Mouse (Mus musculus): Measurements from ENCODE around the gene Ube2s. TPM values are rescaled to one million over a fixed set of nuclear protein-coding genes. Genes with fewer than 3 reads are reported as not detected.
"Not testable (repeated sequence)": the region's sequence is repeated elsewhere in the genome, so short reads cannot be mapped to it uniquely, and the experiment has no call there.

The Ube2s gene
- total RNA-seq, 1 experiment from 2014 or later = 146 TPM

DNA sequence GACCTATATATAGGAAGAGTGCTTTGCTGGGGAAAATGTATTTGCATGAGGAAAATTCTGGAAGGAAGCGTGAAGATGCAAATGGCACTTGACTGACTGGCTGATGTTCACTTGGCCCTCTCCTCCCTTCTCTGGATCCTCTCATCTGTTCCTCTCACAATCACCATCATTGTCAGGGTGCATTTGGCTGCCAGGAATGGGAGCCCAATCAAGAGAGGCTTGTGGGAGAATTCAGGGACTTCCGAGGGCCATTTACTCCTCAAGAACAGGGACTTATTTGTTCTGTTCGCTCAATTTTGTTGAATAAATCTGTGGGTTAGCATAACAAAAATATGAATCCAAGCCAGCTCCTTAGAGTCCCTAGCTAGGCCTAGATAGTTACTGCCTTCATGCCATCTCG, 9.3 kb upstream of the Ube2s start:
- no peak for DNase-seq

DNA sequence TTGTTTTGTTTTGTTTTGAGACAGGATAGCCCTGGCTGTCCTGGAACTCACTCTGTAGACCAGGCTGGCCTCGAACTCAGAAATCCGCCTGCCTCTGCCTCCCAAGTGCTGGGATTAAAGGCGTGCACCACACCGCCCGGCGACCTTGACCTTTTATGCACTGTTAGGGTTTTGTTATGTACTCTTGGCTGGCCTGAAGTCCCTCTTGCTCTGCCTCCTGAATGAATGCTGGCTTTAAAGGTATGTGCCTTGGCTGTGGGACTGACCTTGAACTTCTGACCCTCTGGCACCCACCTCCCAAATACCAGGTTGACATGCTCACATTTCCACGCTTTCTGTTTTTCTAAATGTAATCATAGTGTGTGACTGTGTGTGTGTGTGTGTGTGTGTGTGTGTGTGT, 8.5 kb upstream of the Ube2s start:
- DNase-seq = not testable (repeated sequence)

DNA sequence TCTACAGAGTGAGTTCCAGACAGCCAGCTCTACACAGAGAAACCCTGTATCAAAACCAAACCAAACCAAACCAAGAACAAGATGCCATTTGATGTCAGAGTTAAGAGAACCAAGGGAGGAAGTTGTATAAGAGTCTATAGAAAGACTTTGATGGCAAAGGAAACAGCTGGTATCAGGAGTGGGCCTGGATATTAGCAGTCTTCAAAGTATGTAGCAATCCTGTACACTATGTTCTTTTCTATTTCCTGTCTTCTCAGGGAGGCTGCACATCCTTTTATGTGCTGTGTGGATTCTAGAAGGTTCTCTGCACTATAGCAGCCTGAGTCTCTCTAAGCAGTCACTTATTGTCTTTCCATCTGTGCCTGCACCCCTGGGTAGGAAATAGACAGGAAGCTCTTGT, 4.2 kb upstream of the Ube2s start:
- no peak for DNase-seq

DNA sequence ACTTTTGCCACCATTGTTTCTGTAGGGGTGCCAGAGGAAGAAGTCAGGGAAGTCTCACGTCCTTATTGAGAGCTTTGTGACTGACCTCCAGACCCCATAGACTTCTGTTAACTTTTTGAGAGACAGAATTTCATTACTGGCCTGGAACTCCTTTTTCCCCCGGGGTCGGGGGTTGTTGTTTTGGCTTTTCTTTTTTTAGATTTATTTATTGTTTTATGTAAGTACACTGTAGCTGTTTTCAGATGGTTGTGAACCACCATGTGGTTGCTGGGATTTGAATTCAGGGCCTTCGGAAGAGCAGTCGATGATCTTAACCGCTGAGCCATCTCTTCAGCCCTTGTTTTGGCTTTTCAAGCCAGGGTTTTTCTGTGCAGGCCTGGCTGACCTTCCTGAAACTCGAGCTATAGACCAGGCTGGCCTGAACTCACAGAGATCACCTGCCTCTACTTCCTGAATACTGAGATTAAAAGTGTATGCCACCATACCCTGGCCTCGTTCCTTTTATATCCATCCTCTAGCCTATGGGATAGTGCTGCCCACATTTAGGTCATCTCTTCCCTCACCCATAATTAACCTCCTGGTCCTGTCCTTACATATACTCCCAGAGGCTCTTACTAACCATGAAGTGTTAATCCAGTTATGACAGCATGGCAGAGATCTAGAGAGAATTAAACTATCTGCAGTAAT, 858 bp upstream of the Ube2s start:
- no peak for DNase-seq

DNA sequence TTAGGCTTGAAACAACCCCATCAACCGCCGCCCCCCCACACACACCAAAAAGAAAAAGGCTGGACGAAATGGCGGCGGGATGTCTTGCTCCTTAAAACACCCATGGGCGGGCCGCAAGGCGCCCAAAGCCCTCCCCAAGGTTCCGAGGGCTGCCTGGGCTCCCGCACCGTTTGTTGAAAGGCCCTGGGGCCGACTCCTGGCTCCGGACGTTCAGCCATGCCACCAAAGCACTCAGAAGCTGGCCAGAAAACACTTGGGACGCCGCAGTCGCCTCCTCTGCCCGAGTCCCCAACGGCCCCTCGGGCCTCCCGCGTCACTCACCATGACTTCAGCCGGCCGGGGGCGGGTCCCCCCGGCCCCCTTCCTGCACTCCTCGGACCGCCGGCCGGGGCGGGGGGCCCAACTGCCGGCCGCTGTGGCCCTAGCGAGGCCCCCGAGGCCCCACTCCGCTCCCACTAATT, 518 bp downstream of the Ube2s start:
- no peak for DNase-seq

DNA sequence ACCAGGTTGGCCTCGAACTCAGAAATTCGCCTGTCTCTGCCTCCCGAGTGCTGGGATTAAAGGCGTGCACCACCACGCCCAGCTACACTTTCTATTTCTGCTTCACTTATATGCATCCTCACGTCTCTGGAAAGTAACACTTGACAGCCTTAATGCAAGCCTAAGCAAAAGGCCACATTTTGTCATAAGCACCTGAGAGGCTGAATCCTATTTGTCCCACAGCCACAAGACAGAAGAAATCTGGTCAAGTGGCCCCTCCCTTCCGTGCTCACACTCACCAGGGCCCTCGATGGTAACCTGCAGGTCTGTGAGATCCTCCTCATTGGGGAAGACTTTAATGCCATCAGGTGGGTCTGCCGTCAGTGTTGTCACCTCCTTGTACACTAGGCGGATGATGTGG, 1.3 kb downstream of the Ube2s start:
- not testable (repeated sequence) for DNase-seq

DNA sequence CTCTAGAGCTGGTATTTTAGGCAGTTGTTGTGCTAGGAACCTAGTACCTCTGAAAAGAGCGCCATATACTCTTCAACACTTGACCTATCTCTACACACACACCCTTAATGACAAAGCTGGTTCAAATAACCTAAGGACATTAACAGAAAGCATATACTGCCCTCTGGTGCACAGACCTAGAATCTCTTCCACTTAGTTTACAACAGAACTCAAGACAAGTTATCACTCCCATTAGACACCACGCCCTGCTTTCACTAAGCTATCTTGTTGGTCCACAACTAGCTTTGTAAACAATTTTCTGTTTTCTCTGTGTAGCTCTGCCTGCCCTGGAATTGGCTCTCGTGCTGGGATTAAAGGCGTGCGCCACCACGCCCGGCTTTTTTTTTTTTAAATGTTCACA, 5.7 kb downstream of the Ube2s start:
- DNase-seq = peak; percentile 31

DNA sequence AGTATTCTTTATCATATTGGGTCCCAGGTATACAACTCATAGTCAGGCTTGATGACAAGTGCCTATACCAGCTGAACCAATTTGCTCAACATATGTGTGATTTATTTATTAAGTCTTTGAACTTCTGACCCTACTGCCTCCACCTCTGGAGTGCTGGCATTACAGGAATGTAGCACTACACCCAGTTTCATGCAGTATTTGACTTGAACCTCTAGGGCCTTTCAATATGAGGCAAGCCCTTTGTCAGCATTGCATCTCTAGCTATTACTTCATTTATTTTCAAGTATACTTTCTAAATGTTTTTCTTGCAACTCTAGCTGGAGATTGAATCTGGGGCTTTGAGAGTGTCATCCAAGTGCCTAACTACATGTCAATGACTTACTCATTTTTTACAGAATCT, 10.1 kb downstream of the Ube2s start:
- DNase-seq = no peak

DNA sequence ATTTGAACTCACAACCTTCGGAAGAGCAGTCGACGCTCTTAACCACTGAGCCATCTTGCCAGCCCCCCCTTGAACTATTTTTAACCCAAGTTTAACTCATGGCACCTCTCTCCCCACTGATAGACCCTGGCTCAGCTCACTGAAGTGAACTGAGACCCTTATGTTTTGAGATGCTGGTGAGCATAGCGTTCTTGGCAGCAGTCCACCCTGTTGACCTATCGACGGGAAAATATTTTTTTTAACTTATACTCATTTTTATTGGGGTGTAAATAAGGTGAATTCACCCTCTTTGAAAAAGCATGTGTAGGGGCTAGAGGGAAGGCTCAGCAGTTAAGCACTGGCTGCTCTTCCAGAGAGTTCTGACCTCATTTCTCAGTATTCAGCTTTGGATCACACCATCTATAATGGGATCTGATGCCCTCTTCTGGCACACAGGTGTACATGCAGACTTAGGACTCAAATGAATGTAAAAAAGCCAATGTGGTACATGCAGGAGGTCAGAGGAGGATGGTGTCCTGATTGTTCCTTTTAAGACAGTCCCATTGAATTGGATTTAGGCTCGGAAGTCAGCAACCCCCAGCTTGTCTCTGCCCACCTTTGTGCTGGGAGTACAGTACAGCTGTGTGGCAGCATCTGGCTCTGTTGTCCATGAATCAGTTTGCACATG, 16.5 kb downstream of the Ube2s start:
- DNase-seq = peak; percentile 45

DNA sequence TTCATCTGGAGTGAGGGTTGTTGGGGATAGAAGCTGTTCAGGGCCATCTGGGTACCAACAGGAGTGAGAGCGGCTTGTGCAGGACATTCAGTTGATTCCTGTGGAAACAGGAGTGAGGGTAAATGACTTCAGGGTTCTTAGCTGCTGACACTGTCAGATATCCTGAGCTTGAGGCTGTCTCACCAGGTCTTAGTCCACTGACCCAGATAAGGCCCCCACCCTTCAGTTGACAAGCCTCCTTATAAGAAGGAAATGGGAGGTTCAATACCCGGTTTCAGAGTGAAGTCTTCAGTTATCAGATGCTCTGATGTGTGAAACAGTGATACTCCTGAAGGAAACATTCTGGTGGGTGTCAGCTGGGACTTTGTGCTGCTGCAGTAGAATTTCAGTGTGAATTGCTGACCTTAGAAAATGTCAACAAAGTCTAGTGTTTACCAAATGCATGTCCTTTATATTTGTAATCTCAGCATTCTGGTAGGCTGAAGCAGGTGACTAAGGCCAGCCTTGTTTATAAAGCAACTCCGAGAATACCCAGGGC, 17.7 kb downstream of the Ube2s start:
- DNase-seq = no peak

DNA sequence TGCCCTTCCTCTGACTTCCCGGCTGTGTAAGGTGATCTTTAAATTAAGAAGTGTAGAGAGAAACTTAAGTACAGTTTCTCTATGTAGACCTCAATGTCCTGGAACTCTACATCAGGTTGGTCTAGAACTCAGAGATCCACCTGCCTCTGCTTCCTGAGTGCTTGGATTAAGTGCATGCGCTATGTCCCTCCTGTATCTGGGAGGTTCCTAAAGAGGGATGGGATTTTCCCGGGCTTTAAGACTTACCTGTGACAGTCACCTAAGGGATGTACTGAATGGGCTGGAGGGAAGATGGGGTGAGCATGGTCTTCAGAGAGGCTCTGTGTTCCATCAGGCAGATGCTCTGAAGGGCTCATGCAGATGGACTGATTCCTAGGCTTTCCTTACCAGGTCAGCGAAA, 18.7 kb downstream of the Ube2s start:
- no peak for DNase-seq

DNA sequence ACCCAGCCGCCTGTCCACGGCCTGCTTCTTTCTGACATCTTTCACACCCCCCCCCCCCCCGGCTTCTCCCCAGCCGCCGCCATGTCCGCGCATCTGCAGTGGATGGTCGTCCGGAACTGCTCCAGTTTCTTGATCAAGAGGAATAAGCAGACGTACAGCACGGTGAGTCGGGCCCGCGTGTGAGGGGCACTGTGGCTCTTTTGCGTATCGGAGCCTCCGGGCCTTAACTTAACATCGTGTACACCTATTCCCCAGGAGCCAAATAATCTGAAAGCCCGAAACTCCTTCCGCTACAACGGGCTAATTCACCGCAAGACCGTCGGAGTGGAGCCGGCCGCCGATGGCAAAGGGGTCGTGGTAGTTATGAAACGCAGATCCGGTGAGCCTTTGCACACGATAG, 19.1 kb downstream of the Ube2s start:
- not testable (repeated sequence) for DNase-seq

DNA sequence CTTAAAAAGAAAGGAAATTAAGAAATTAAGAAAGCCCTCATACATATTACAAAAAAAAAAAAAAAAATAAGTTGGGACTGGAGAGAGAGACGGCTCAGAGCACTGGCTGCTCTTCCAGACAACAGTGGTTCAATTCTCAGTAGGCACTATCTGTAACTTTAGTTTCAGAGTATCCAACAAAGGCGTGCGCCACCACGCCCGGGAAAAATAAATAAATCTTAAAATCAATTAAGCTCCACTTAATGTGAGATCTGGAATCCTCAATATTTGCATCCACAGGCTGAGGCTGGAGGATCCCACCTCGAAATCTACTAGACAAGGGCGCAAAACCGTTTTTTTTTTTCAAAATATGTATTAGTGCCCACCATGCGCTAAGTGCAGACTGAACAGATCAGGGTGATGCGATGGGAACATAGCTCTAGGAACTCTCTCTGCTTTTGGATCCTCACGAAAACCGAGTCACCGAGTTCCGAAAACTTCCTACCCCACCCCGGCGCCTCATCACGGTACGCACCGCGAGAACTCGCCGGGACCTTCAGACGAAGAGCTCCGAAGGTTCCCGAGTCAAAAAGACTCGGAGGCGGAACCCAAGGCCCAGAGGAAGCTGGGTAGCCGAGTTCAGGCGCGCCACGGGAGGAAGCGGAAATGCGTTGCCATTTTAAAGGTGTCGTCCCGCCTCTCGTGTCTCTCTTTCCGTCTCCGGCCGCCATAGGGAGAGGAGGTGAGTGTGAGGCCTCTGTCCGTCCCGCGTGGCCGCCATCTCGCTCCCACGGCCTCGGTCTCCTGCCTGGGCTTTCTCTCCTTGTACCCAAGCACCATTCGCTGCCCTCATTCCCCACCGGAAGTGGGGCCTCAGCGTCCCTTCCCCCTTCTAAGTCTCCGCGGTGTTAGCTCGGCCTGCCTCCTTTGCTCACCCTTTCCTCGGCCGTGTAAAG, 19.8 kb downstream of the Ube2s start, which contains the start of gene Rpl28:
Gene Rpl28, plus strand, starts transcription at position 597 of the 935 bp plus-strand sequence.
- DNase-seq = peak; percentile 97

DNA sequence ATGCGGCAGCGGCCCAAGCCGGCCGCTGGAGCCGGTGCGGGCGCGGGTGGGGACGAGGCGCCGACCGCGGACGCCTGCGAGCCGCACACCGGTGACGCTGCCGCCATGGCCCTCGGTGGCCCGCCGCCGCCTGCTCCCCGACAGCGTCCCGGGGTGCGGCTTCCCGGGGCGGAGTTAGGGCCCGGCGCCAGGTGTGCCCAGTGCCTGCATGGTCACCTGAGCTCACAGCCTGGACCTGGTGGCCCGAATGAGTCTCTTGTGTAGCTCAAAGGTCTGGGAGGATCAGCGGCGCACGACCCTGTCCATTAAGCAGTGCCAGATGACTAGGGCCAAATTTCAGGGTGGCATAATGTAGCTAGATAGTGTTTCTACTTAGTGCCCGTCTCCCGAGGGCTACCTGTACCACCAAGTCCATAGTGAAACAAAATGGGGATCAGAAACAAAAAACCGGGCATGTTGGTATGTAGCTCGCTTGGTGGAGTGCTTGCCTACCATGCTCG, 22.9 kb downstream of the Ube2s start, which contains the start of gene Tmem238:
Gene Tmem238, minus strand, starts transcription at position 221 of the 500 bp plus-strand sequence.
- no peak for DNase-seq

DNA sequence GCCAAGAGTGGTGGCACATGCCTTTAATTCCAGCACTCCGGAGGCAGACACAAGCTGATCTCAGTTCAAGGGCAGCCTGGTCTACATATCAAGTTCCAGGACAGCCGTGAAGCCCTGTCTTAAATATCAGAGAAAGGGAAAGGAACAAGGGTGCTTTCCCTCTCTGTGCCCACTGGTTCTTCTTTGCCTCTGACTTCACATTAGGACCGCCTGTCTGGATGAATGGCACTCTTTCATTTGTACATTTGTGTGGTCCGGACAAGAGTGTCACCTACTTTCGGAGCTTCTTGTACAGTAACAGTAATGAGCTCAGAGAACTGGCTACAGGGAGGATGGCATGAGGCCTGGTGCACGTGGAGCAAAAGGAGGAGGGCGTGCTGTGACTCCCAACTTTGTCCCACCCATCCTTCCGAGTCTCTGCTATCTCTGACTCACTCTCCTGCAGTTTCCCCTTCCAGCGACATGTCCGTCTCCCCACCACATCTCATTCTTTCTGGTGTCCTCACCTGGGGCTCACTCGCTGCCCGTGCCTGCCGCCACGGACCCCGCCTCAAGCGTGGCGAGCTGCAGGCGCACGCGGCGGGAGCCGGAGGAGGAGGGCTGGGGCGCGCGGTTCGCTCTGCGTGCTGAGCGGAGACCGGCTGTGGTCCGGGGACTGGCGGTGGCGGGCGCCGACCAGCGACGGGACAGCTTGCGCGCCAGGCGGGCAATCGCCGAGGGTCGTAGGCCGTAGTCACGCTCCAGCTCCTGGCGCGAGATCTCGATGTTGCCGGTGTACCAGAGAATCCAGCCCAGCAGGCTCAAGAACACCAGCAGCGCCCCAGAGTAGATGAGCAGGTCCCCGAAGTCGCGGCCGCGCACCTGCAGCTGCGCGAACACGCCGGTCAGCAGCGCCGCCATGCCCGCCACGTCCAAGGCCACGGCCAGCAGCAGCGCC, 23.6 kb downstream of the Ube2s start:
- DNase-seq = peak; percentile 81

DNA sequence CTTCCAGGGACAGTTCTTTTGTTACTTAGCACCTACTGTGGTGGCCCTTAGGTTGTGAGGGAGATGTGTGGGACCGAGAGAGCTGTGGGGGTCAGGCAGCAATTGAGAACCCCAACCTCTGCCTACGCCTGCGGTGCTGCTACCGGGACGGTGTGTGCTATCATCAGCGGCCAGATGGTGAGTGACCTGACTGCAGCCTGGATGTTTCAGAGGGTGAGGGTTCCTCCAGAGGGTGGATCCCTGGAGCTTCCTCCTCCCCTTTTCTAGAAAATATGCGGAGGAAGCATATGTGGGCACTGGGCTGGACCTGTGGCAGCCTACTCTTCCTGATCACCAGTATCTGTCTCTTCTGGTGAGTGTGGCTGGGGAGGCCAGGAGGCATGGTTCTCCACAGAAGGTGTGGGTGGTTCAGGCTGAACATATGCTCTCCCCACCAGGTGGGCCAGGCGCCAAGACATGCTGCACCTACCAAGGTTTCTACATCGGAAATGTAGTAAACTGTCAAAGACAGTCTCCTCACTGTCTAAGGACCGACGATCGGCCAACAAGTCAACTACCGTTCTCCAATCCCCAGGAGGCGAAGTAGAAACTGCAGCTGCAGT, 28.6 kb downstream of the Ube2s start:
- no peak for DNase-seq

DNA sequence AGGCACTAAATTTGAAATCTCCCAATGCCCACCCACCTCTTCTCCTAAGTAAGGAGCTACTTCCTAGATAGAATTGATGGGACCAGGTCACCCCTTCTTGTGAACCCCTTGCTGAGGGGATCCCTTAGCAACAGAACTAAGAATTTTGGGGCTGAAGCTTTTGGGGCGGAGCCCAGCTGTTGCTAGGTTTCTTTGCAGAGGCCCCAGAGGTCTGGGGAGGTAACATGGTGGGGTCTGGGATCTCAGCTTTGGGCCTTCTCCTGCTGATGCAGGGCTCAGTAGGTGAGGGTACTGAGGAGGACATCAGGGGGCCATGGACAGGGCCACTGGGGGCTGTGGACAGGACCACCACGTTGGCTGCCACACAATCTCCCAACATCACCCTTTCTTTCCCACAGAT, 29.6 kb downstream of the Ube2s start, which contains the start of the genes Il11 and Tmem190:
Gene Il11, minus strand, starts transcription at position 101 of the 400 bp plus-strand sequence.
Gene Tmem190, plus strand, starts transcription at position 179 of the 400 bp plus-strand sequence.
- DNase-seq = no peak

DNA sequence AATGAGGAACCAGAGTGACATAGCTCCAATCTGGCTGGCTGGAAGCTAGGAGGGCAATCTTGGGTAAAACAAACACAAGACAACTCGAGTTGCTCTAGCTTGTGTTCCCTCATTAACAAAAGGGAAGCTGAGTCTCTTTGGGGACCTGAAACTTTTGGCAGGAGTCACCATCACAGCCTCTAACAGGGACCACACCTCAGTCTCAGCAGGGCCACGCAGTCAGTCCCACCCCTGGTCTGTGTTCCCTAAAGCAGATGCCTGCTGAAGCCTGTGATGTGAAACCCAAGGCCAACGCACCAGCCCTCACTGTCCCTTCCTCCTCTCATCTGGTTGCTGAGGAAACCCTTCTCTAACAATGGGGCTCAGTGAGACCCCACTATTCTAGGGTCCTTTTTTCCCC, 30.3 kb downstream of the Ube2s start:
- DNase-seq = no peak

DNA sequence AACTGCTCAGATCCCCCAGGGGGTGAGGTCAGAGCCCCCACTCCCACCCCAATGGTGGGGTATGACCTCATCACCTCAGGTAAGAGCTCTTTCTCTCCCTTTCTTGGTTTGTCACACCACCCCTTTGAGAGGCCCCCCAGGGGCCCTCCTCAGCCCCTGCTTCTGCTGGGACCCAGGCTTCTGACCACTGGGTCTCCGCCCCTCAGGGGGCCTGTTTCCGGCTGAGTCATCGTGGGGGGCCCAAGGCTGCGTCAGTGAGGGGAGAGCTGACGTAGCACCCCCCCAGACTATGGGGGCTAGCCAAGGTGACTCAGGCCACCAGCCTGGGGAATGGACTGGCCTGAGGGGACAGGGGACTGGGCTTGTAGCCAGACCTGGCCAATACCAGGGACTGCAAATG, 32.5 kb downstream of the Ube2s start:
- DNase-seq = no peak
